Mouse (Mus musculus): ENCODE results near the gene Phactr4. TPM values are rescaled to one million over a fixed set of nuclear protein-coding genes. Genes with fewer than 3 reads are reported as not detected.

Phactr4 gene
- polyA plus RNA-seq, 1 experiment from 2014 or later, result 18.4 TPM

DNA sequence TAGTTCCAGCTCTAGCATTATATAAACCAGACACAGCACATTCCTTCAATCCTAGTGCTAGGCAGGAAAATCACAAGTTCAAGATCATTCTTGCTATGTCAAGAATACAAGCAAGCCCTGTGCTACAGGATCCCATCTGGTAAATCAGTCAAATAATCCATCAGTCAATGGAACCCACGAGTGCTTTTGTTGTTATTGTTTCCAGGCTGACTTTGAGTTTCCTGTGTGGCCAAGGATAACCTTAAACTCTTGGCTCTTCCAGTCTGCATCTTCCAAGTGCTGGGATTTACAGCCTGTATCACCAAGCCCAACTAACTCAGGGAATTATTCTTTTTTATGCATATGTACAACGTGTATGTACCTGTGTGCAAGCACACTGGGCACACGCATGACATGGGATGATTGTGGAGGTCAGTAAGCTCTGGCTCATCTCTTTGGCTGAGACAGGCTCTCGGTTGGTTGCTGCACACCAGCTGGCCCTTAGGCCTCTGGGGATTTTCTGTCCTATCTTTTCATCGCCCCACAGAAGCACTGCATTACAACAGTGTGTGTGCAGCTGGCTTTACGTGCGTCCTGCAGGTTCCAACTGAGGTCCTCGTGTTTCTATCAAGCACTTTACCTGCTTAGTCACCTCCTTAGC, 36.4 kb downstream of the Phactr4 start:
- Histone ChIP-seq H3K9ac (no peak overlapping the region), H3K4me2 (replicated peaks) (no peak overlapping the region), H3K9me3 (replicated peaks) (no peaks in the 10 kb centered on the region), H3K4me1 (no peaks in the 10 kb centered on the region; the same call in 1 of the 2 replicates), H3K27me3 (no peaks in the 10 kb centered on the region), H3K4me3 (no peak overlapping the region), H3K36me3 (peaks cover 17% of the 10 kb centered on the region), H3K27ac (no peak overlapping the region)
- WGBS, result 81% methylated on average over 8 of the region's 8 CpGs
- no peak for ATAC-seq (ENCODE audit: low FRiP score)

DNA sequence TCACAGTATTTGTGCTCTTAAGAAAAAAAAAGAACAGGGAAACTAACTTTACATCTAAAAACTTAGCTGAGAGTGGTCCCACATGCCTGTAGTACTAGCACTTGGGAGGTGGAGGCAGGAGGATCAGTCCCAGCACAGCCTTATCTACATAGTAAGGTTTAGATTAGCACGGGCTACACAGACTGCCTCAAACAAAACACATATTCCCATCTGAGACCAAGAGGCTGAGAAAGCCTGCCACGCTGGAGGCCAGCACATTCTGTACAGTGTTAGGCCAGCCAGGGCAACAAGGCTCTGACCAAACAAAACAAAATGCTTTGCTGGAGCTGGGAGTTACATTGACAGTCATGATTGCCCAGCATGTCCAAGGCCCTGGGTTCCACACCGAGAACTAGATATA, 38.8 kb downstream of the Phactr4 start:
- no peaks in the 10 kb centered on the region for H3K27me3 ChIP-seq
- no peak overlapping the region for H3K4me3 ChIP-seq
- 92% methylated on average over 3 of the region's 3 CpGs for WGBS
- no peaks in the 10 kb centered on the region for H3K9me3 ChIP-seq (replicated peaks)
- no peak overlapping the region for H3K9ac ChIP-seq
- no peak overlapping the region for H3K27ac ChIP-seq
- no peak overlapping the region for H3K4me2 ChIP-seq (replicated peaks)
- H3K36me3 ChIP-seq, result peaks cover 19% of the 10 kb centered on the region
- ATAC-seq (ENCODE audit: low FRiP score), result no peak
- no peaks in the 10 kb centered on the region; the same call in 1 of the 2 replicates for H3K4me1 ChIP-seq

DNA sequence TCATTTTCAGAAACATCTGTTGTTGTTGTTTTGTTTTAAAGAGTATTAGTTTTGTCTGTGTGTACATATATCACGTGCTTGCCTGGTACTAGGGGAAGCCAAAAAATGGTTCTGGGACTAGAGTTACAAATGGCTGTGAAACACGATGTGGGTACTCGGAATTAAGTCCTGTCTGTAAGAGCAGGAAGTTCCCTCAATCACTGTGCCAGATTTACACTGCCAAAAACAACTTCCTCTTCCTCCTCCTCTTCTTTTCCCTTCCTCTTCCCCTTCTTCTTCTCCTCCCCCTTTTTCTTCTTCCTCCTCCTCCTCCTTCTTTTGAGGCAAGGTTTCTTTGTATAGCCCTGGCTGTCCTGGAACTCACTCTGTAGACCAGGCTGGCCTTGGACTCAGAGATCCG, 40.0 kb downstream of the Phactr4 start:
- H3K9ac ChIP-seq, result no peak overlapping the region
- 91% methylated on average over 4 of the region's 4 CpGs for WGBS
- H3K27ac ChIP-seq, result no peak overlapping the region
- H3K4me3 ChIP-seq, result no peak overlapping the region
- H3K36me3 ChIP-seq, result peaks cover 30% of the 10 kb centered on the region
- no peaks in the 10 kb centered on the region; the same call in 1 of the 2 replicates for H3K4me1 ChIP-seq
- H3K27me3 ChIP-seq, result no peaks in the 10 kb centered on the region
- ATAC-seq (ENCODE audit: low FRiP score), result no peak
- no peak overlapping the region for H3K4me2 ChIP-seq (replicated peaks)
- H3K9me3 ChIP-seq (replicated peaks), result no peaks in the 10 kb centered on the region

GRCm38 (mm10) chr4:132380965-132381616, 41.2 kb downstream of the Phactr4 start:
- H3K4me3 ChIP-seq, result no peak overlapping the region
- H3K36me3 ChIP-seq, result peaks cover 38% of the 10 kb centered on the region
- no peaks in the 10 kb centered on the region for H3K9me3 ChIP-seq (replicated peaks)
- no peaks in the 10 kb centered on the region for H3K27me3 ChIP-seq
- no peak for ATAC-seq (ENCODE audit: low FRiP score)
- H3K4me2 ChIP-seq (replicated peaks), result no peak overlapping the region
- no peaks in the 10 kb centered on the region for H3K4me1 ChIP-seq
- H3K27ac ChIP-seq, result no peak overlapping the region
- no peak overlapping the region for H3K9ac ChIP-seq
- WGBS, result 98% methylated on average over 2 of the region's 2 CpGs

DNA sequence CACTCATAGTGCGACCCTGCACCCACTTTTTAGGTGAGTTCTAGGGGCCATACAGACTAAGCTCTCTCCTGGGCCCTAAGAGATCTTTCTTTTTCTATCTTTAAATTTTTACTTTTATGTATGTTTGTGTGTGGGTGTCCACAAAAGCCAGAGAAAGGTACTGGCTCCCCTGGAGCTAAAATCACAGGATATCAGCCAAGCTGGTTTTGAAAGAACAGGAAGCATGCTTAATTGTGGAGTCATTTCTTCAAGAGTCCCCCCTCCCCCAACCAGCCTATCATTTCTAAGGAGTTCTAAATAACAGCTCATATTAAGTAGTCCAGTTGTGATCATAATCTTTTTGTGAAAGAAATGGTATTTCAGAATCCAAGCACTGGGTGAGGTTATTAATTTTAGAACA, 48.5 kb downstream of the Phactr4 start:
- Histone ChIP-seq H3K9me3 (replicated peaks) (no peaks in the 10 kb centered on the region), H3K4me2 (replicated peaks) (no peak overlapping the region), H3K4me3 (no peak overlapping the region), H3K27ac (no peak overlapping the region), H3K36me3 (peaks cover 60% of the 10 kb centered on the region), H3K27me3 (no peaks in the 10 kb centered on the region), H3K4me1 (no peaks in the 10 kb centered on the region), H3K9ac (no peak overlapping the region)
- no peak for ATAC-seq (ENCODE audit: low FRiP score)
- WGBS, result 96% methylated on average over 1 of the region's 1 CpGs

- no peaks in the 10 kb centered on the region for H3K4me1 ChIP-seq
- H3K9me3 ChIP-seq (replicated peaks), result no peaks in the 10 kb centered on the region
- peaks cover 72% of the 10 kb centered on the region for H3K36me3 ChIP-seq
These were observed 52.1 kb downstream of the Phactr4 start for GRCm38 (mm10) chr4:132369953-132370750.

GRCm38 (mm10) chr4:132367480-132368201, 54.6 kb downstream of the Phactr4 start:
- WGBS, result 94% methylated on average over 18 of the region's 18 CpGs
- H3K36me3 ChIP-seq, result peaks cover 79% of the 10 kb centered on the region
- H3K27me3 ChIP-seq, result no peaks in the 10 kb centered on the region
- H3K4me2 ChIP-seq (replicated peaks), result no peak overlapping the region
- no peak overlapping the region for H3K9ac ChIP-seq
- no peak overlapping the region for H3K27ac ChIP-seq
- H3K4me3 ChIP-seq, result no peak overlapping the region
- no peaks in the 10 kb centered on the region for H3K9me3 ChIP-seq (replicated peaks)
- no peak for ATAC-seq (ENCODE audit: low FRiP score)
- no peaks in the 10 kb centered on the region for H3K4me1 ChIP-seq

More at GRCm38 (mm10) chr4:132369953-132370750, 52.1 kb downstream of the Phactr4 start:
- Histone ChIP-seq H3K9ac (no peak overlapping the region), H3K27me3 (no peaks in the 10 kb centered on the region), H3K4me3 (no peak overlapping the region), H3K27ac (no peak overlapping the region), H3K4me2 (replicated peaks) (no peak overlapping the region)
- ATAC-seq (ENCODE audit: low FRiP score), result no peak
- WGBS, result 79% methylated on average over 8 of the region's 8 CpGs

DNA sequence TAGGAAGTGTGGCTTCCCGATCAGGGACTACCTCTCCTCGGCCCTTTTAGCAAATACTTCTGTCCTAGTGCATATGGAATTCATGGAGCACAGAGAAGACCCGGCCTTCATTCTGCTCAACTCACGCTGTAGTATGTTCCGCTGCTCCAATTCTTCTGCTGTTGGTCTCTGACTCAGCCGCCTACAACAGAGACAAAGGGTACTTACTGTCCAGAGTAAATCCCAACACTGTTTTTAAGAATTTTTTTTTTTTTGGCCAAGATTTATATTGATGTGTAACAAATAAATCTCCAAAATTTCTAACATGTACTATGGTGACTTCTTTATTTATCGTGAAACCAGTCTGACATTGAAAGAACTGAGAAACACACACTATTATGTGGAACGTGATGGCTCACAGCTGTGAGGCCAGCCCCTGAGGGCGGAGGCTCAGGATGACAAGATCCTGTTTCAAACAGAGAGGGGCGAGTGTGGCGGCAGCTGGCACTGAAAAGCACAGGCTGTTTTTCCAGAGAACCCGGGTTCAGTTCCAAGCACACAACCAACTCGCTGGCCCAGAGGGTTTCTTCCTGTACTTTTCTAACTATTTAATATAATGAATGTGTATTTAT, 56.7 kb downstream of the Phactr4 start:
- Histone ChIP-seq H3K9me3 (replicated peaks) (no peaks in the 10 kb centered on the region), H3K36me3 (peaks cover 77% of the 10 kb centered on the region), H3K27ac (no peak overlapping the region), H3K4me2 (replicated peaks) (no peak overlapping the region), H3K27me3 (no peaks in the 10 kb centered on the region), H3K9ac (no peak overlapping the region), H3K4me1 (no peaks in the 10 kb centered on the region), H3K4me3 (no peak overlapping the region)
- 75% methylated on average over 13 of the region's 13 CpGs for WGBS
- ATAC-seq (ENCODE audit: low FRiP score), result no peak

GRCm38 (mm10) chr4:132363487-132363886, 58.8 kb downstream of the Phactr4 start:
- H3K4me2 ChIP-seq (replicated peaks), result no peak overlapping the region
- H3K27me3 ChIP-seq, result no peaks in the 10 kb centered on the region
- no peak overlapping the region for H3K4me3 ChIP-seq
- no peaks in the 10 kb centered on the region for H3K9me3 ChIP-seq (replicated peaks)
- H3K27ac ChIP-seq, result no peak overlapping the region
- H3K9ac ChIP-seq, result no peak overlapping the region
- WGBS, result 94% methylated on average over 11 of the region's 11 CpGs
- peaks cover 74% of the 10 kb centered on the region for H3K36me3 ChIP-seq
- ATAC-seq (ENCODE audit: low FRiP score), result no peak
- H3K4me1 ChIP-seq, result no peaks in the 10 kb centered on the region

- Histone ChIP-seq H3K4me3 (no peak overlapping the region), H3K27ac (no peak overlapping the region), H3K9me3 (replicated peaks) (no peaks in the 10 kb centered on the region), H3K9ac (no peak overlapping the region), H3K27me3 (no peaks in the 10 kb centered on the region), H3K4me1 (no peaks in the 10 kb centered on the region), H3K4me2 (replicated peaks) (no peak overlapping the region), H3K36me3 (peaks cover 57% of the 10 kb centered on the region)
- no peak for ATAC-seq (ENCODE audit: low FRiP score)
- WGBS, result 94% methylated on average over 4 of the region's 4 CpGs
These were observed 62.8 kb downstream of the Phactr4 start for GRCm38 (mm10) chr4:132359510-132359909.

- peaks cover 18% of the 10 kb centered on the region for H3K4me1 ChIP-seq
- no peak overlapping the region for H3K27ac ChIP-seq
- no peaks in the 10 kb centered on the region for H3K9me3 ChIP-seq (replicated peaks)
- H3K4me2 ChIP-seq (replicated peaks), result no peak overlapping the region
- H3K9ac ChIP-seq, result no peak overlapping the region
- no peak for ATAC-seq (ENCODE audit: low FRiP score)
- peaks cover 44% of the 10 kb centered on the region for H3K36me3 ChIP-seq
- WGBS, result 40% methylated on average over 12 of the region's 12 CpGs
- no peaks in the 10 kb centered on the region for H3K27me3 ChIP-seq
- no peak overlapping the region for H3K4me3 ChIP-seq
These were observed 66.1 kb downstream of the Phactr4 start for GRCm38 (mm10) chr4:132356170-132356569.

GRCm38 (mm10) chr4:132355403-132355802, 66.9 kb downstream of the Phactr4 start:
- no peak for ATAC-seq (ENCODE audit: low FRiP score)
- no peaks in the 10 kb centered on the region for H3K27me3 ChIP-seq
- 85% methylated on average over 3 of the region's 3 CpGs for WGBS
- H3K4me3 ChIP-seq, result no peak overlapping the region
- peaks cover 18% of the 10 kb centered on the region for H3K4me1 ChIP-seq
- no peaks in the 10 kb centered on the region for H3K9me3 ChIP-seq (replicated peaks)
- H3K9ac ChIP-seq, result no peak overlapping the region
- no peak overlapping the region for H3K27ac ChIP-seq
- H3K4me2 ChIP-seq (replicated peaks), result no peak overlapping the region
- H3K36me3 ChIP-seq, result peaks cover 43% of the 10 kb centered on the region

All from hindbrain, embryonic 12.5 days (tissue).